Mouse (Mus musculus) mouse embryonic stem cell (cell line): ENCODE data around the gene Prkd1.

Experiments used
- in situ Hi-C, 2 experiments: fragments of 300-500 bp; cut with MboI; formaldehyde crosslinking; loops; 1 replicate in 1 of 2; 3 replicates in 1 of 2; pipeline ENCODE4 v1.14.3; 2019 to 2020; ENCODE audit warnings: low sequenced_read_pairs in 2 of 2, low pct_unique_long_range_greater_than_20kb in 1 of 2, mixed read lengths in 1 of 2; ENCODE audit not compliant: unreplicated experiment in 1 of 2

Prkd1 gene

GRCm38 (mm10) chr12:50588137-50588761, 60.6 kb downstream of the Prkd1 start:
- in situ Hi-C loops, result no loop called here

DNA sequence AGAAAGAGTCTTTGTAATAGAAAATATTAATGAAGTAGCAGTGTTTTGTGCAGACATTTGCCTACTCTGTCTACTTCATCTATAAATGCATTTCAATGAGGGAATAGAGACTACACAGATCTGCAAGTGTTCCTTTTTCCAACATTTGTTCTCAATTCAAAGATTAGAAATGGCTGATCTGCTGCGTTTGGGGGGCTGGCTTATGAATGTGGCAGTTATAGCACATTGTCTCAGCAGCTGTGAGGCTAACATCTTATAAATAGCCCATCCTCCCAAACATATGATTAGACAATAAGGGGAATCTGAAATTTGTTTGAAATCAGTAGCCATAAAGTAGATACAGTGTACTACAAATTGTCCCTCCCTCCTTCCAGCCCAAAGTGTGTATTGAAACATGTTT, 83.7 kb downstream of the Prkd1 start:
- in situ Hi-C loops, result no loop called here

- in situ Hi-C loops, result no loop called here
These were observed 88.4 kb downstream of the Prkd1 start for GRCm38 (mm10) chr12:50560536-50560935.

DNA sequence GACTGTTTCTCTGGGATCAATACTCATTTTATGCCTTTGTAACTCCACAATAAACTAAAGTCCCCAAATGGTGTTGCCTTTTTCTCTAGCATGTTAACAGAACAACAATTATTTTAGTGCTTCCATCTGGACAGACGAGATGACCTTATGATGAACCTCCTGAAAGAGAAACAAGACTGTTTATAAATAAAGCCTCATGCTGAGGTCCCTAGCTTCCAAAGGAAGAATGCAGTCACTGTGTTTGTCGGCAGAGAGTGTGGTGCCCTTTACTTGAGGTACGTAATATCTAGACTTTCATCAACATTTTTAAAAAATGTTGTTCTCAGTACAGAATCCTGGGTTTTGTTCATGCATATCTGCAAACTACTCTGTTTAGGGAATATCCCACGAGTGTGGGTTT, 90.7 kb downstream of the Prkd1 start:
- in situ Hi-C loops, result no loop called here

GRCm38 (mm10) chr12:50554214-50554613, 94.7 kb downstream of the Prkd1 start:
- in situ Hi-C loops, result no loop called here

DNA sequence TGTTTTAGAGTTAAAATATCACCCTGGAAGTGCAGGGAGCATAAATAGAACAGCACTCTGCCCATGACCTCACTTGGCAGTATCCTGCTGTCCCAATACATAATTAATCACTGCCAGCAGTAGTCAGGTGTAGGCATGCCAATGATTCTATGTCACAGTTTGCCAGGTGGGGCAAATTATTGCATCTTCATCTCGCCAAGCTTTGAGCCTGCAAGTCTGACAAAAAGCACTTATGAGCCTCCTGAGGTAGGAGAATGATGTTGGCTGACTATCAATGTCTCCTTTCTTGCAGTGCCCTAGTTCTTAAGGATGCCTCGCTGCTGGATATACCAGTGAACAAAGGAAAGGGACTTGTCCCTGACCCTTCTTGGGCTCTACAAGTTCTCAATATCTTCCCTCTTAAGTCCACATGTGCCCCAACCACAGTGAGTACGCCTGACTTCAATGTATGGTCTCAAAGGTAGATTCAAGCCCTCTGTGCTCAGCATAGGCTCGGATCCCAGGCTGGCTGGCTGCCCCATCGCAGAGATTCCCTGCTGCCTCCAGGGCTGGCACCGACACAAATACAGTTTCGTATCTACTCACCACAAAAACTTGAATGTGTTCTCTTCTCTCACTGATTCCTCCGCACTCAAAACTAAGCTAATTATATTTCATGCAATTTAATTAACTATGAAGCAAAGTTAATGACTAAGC, 98.9 kb downstream of the Prkd1 start:
- in situ Hi-C loops, result no loop called here

GRCm38 (mm10) chr12:50546394-50546793, 102.5 kb downstream of the Prkd1 start:
- in situ Hi-C loops, result no loop called here

DNA sequence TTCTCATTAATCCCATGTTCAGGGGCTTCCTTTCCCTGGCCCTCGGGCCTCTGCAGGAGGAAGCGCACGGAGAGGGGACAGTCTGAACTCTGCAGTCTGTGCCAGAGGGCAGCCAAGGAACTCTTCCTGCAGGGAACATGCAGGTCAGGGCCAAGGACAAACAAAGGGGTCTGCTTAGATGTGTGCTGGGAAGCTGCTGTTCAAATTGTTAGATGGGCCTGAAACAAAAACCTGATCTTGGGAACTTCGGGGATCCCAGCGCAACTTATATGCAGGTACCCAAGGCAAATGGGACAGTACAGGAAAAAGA, 103.3 kb downstream of the Prkd1 start:
- in situ Hi-C loops, result no loop called here

GRCm38 (mm10) chr12:50544855-50545609, 103.9 kb downstream of the Prkd1 start:
- in situ Hi-C loops, result no loop called here

DNA sequence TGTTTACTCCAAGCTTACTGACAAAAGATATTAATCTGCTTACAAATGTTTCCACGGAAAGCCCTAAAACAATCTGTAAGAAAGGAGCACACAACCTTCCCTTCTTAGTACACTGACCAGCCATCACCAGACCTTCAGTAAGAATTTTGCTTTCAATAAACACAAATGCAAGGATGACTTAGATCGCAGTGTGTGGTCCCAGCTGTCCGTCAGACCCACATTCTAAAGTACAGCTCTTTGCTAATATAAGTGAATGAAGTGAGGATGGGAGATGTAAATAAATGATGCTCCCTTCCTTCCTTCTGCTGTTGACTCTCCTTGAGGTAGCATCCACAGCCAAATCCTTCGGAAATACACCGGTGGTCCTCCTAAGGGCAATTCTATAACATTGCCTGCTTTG, 108.1 kb downstream of the Prkd1 start:
- in situ Hi-C loops, result no loop called here

DNA sequence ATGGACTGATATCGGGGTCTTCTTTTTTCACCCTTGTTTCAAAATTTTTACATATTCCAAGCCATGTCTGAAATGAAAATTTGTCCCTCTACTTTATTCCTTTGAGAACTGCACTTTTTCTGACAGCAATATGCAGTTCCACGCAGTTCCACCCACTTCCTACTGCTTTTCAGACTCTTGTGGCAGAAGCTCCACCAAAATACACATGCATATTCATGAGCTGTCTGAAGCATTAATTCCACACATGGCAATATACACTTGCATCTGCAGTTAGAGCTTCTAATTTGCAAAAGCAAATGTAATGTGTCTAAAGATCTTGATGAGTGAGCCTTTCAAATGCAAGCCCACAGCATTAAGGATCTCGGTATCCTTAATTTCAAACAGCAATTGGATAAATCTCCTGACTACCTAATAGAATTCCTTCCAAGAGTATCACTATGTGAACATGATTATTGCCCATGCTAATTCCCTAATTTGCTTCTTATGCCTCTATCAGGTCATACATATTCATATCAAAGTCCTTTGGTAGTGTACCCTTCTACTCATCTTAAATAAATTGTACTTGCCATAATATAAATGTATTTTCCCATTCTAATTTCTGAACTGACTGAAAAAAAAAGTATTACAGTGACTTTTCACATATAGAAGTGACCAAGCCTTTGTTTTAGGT, 110.5 kb downstream of the Prkd1 start:
- in situ Hi-C loops, result no loop called here

- in situ Hi-C loops, result no loop called here
These were observed 111.1 kb downstream of the Prkd1 start for GRCm38 (mm10) chr12:50537761-50538160.

GRCm38 (mm10) chr12:50537006-50537405, 111.9 kb downstream of the Prkd1 start:
- in situ Hi-C loops, result no loop called here

- in situ Hi-C loops, result no loop called here
These were observed 120.3 kb downstream of the Prkd1 start for GRCm38 (mm10) chr12:50528633-50529032.

DNA sequence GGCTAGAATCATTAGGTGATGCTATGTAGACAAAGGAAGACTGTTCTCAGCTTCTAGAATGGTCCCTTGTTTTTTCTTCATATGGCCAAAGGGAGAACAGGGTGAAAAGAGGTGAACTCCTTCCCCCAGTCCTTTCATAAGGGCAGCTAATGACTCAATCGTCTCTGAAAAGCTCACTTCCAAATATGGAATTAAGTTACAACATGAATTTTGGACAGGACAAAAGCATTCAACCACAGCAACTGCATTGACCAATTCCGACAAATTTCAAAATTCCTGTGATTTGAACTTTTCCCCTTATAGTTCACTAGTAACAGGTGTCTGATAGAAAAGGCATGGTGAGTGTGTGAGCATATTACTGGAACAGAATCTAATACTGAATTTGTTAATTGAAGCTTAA, 124.8 kb downstream of the Prkd1 start:
- in situ Hi-C loops, result no loop called here

- in situ Hi-C loops, result no loop called here
These were observed 134.4 kb downstream of the Prkd1 start for GRCm38 (mm10) chr12:50514526-50514925.

GRCm38 (mm10) chr12:50511486-50512225, 137.2 kb downstream of the Prkd1 start:
- in situ Hi-C loops, result no loop called here

GRCm38 (mm10) chr12:50508762-50509161, 140.1 kb downstream of the Prkd1 start:
- in situ Hi-C loops, result no loop called here
